Mouse (Mus musculus) layer of hippocampus, adult 11-12 months (tissue): ENCODE data around the gene Krtap5-4.
"Not testable (repeated sequence)": the region's sequence is repeated elsewhere in the genome, so short reads cannot be mapped to it uniquely, and the experiment has no call there.

Experiments used
- DNase-seq: peaks from one replicate; pipeline ENCODE4 v3.0.0; 2022; ENCODE audit warnings: low spot score

The Krtap5-4 gene

GRCm38 (mm10) chr7:142303249-142303648 is at the start of gene Krtap5-4:
Gene Krtap5-4, plus strand, starts transcription at chr7:142303549.
- no peak for DNase-seq

- peak; percentile 19 for DNase-seq
Observed at GRCm38 (mm10) chr7:142255517-142255916, 47.8 kb upstream of the Krtap5-4 start.

- DNase-seq: not testable (repeated sequence)
Observed at GRCm38 (mm10) chr7:142258254-142258653, 45.1 kb upstream of the Krtap5-4 start, which contains the start of gene Gm2431. Gene Gm2431, minus strand, starts transcription at chr7:142258354.

- not testable (repeated sequence) for DNase-seq
Observed at GRCm38 (mm10) chr7:142274263-142274662, 29.1 kb upstream of the Krtap5-4 start, which contains the start of gene Gm4559. Gene Gm4559, minus strand, starts transcription at chr7:142274363.

GRCm38 (mm10) chr7:142278183-142278582 is 25.2 kb upstream of the Krtap5-4 start:
- DNase-seq: peak; percentile 59

- not testable (repeated sequence) for DNase-seq
Observed at GRCm38 (mm10) chr7:142279291-142279690, 24.1 kb upstream of the Krtap5-4 start.

- DNase-seq: not testable (repeated sequence)
Observed at GRCm38 (mm10) chr7:142282847-142283246, 20.5 kb upstream of the Krtap5-4 start.

GRCm38 (mm10) chr7:142284023-142284591 is 19.2 kb upstream of the Krtap5-4 start:
- peak; percentile 16 for DNase-seq

- DNase-seq: peak; percentile 93
Observed at GRCm38 (mm10) chr7:142284615-142285080, 18.7 kb upstream of the Krtap5-4 start.

GRCm38 (mm10) chr7:142285130-142285835 is 18.1 kb upstream of the Krtap5-4 start:
- DNase-seq: no peak

- DNase-seq: not testable (repeated sequence)
Observed at GRCm38 (mm10) chr7:142285910-142286612, 17.3 kb upstream of the Krtap5-4 start.

GRCm38 (mm10) chr7:142293851-142294250 is 9.5 kb upstream of the Krtap5-4 start:
- DNase-seq: not testable (repeated sequence)

GRCm38 (mm10) chr7:142295418-142295817 is 7.9 kb upstream of the Krtap5-4 start:
- DNase-seq: no peak

- not testable (repeated sequence) for DNase-seq
Observed at GRCm38 (mm10) chr7:142296108-142296507, 7.2 kb upstream of the Krtap5-4 start.

- DNase-seq: not testable (repeated sequence)
Observed at GRCm38 (mm10) chr7:142297018-142297417, 6.3 kb upstream of the Krtap5-4 start, which contains the start of gene Krtap5-1. Gene Krtap5-1, minus strand, starts transcription at chr7:142297118.

- not testable (repeated sequence) for DNase-seq
Observed at GRCm38 (mm10) chr7:142303929-142304328, 580 bp downstream of the Krtap5-4 start.

GRCm38 (mm10) chr7:142314600-142315285 is 11.4 kb downstream of the Krtap5-4 start:
- no peak for DNase-seq

GRCm38 (mm10) chr7:142316558-142316957 is 13.2 kb downstream of the Krtap5-4 start:
- DNase-seq: peak; percentile 37

GRCm38 (mm10) chr7:142317216-142317615 is 13.9 kb downstream of the Krtap5-4 start:
- DNase-seq: no peak

GRCm38 (mm10) chr7:142319124-142319523 is 15.8 kb downstream of the Krtap5-4 start:
- DNase-seq: no peak

- DNase-seq: no peak
Observed at GRCm38 (mm10) chr7:142320906-142321305, 17.6 kb downstream of the Krtap5-4 start.
